Mouse (Mus musculus) thymus, adult 2 months (tissue): Measurements from ENCODE around the gene Krtap1-3. TPM values are rescaled to one million over a fixed set of nuclear protein-coding genes. Genes with fewer than 3 reads are reported as not detected.

Experiments used
- DNase-seq: peaks from one replicate; pipeline ENCODE4 v3.0.0; 2021
- H3K27ac ChIP-seq: fragments of 200-500 bp; 2 replicates; pipeline ENCODE4 v1.5.1; 2012; ENCODE audit warnings: low read length, control low read depth; ENCODE audit not compliant: control insufficient read depth, insufficient read depth
- H3K27me3 ChIP-seq: fragments of 200-500 bp; 2 replicates; pipeline ENCODE4 v1.6.1; 2012; ENCODE audit warnings: mild to moderate bottlenecking, low read length, moderate library complexity, mixed read lengths; ENCODE audit not compliant: control insufficient read depth, insufficient read depth
- H3K36me3 ChIP-seq: fragments of 200-500 bp; 2 replicates; pipeline ENCODE4 v1.6.1; 2012; ENCODE audit warnings: mild to moderate bottlenecking, low read length, moderate library complexity; ENCODE audit not compliant: control insufficient read depth, insufficient read depth
- H3K4me1 ChIP-seq: fragments of 200-500 bp; replicated peaks from 2 replicates; pipeline ENCODE4 v1.6.1; 2012; ENCODE audit warnings: low read length; ENCODE audit not compliant: control insufficient read depth, insufficient read depth
- H3K4me3 ChIP-seq: fragments of 200-500 bp; 2 replicates; pipeline ENCODE4 v1.5.1; 2012; ENCODE audit warnings: mild to moderate bottlenecking, low read length, control low read depth, moderate library complexity; ENCODE audit not compliant: control insufficient read depth, insufficient read depth
- CTCF ChIP-seq: fragments of 200-500 bp; IDR thresholded peaks from 2 replicates; pipeline ENCODE4 v1.5.1; 2012; ENCODE audit warnings: mild to moderate bottlenecking, control low read depth, low read length, moderate library complexity, borderline replicate concordance; ENCODE audit not compliant: control insufficient read depth, poor library complexity, insufficient read depth; ENCODE audit errors: extremely low read depth
- POLR2A ChIP-seq: fragments of 200-500 bp; IDR thresholded peaks from 2 replicates; pipeline ENCODE4 v1.6.1; 2012; ENCODE audit warnings: mild to moderate bottlenecking, low read length, control low read depth, moderate library complexity; ENCODE audit not compliant: control insufficient read depth, poor library complexity, insufficient read depth; ENCODE audit errors: extremely low read depth
- WGBS: fragments of 180-500 bp; shearing (Covaris S2); methylation state at CpG from one replicate; pipeline ENCODE4 v1.1.7; 2018; 5-methylcytosine and 5-hydroxymethylcytosine counted together
- polyA plus RNA-seq: library from polyadenylated mRNA; depleted of rRNA; stranded (reverse); fragments of >200 nt; gene quantifications from 2 replicates; pipeline ENCODE4 v1.2.3, GENCODE M21; 2012

Gene Krtap1-3
- polyA plus RNA-seq, 1 experiment, result not detected

GRCm38 (mm10) chr11:99583245-99583704, 7.9 kb downstream of the Krtap1-3 start, which contains the start of gene Krtap1-4:
Krtap1-4 (minus strand) TSS chr11:99583654.
- Histone ChIP-seq H3K27me3 (no peaks in the 10 kb centered on the region), H3K4me1 (no peaks in the 10 kb centered on the region), H3K27ac (no peak within 1 kb of the TSS), H3K36me3 (no peaks in the 10 kb centered on the region), H3K4me3 (no peak within 1 kb of the TSS)
- no peak for DNase-seq
- 85% methylated on average over 5 of the region's 5 CpGs for WGBS
- TF ChIP-seq POLR2A (no peak), CTCF (no peak)

- no peak overlapping the region for H3K27ac ChIP-seq
- DNase-seq, result no peak
- WGBS, result 92% methylated on average over 6 of the region's 6 CpGs
- H3K4me1 ChIP-seq, result no peaks in the 10 kb centered on the region
- TF ChIP-seq CTCF (no peak), POLR2A (no peak)
- no peaks in the 10 kb centered on the region for H3K36me3 ChIP-seq
- H3K27me3 ChIP-seq, result no peaks in the 10 kb centered on the region
- no peak overlapping the region for H3K4me3 ChIP-seq
Measured at GRCm38 (mm10) chr11:99581564-99581963, 9.6 kb downstream of the Krtap1-3 start.

- 96% methylated on average over 5 of the region's 5 CpGs for WGBS
- DNase-seq, result no peak
- H3K27me3 ChIP-seq, result no peaks in the 10 kb centered on the region
Measured at GRCm38 (mm10) chr11:99581051-99581450, 10.1 kb downstream of the Krtap1-3 start.

GRCm38 (mm10) chr11:99580636-99581035, 10.5 kb downstream of the Krtap1-3 start, which contains the start of gene Krtap1-5:
Krtap1-5 (minus strand) TSS chr11:99581016.
- no peaks in the 10 kb centered on the region for H3K36me3 ChIP-seq
- no peaks in the 10 kb centered on the region for H3K4me1 ChIP-seq
- H3K27me3 ChIP-seq, result no peaks in the 10 kb centered on the region
- DNase-seq, result no peak
- H3K4me3 ChIP-seq, result no peak within 1 kb of the TSS
- TF ChIP-seq POLR2A (no peak), CTCF (no peak)
- WGBS, result 87% methylated on average over 6 of the region's 6 CpGs
- H3K27ac ChIP-seq, result no peak within 1 kb of the TSS

More at GRCm38 (mm10) chr11:99581051-99581450, 10.1 kb downstream of the Krtap1-3 start:
- Histone ChIP-seq H3K4me1 (no peaks in the 10 kb centered on the region), H3K4me3 (no peak overlapping the region), H3K27ac (no peak overlapping the region), H3K36me3 (no peaks in the 10 kb centered on the region)
- no peak for TF ChIP-seq CTCF
- TF ChIP-seq POLR2A, result no peak

- no peak overlapping the region for H3K27ac ChIP-seq
Measured at GRCm38 (mm10) chr11:99574106-99574505, 17.0 kb downstream of the Krtap1-3 start.

GRCm38 (mm10) chr11:99573164-99573563, 18.0 kb downstream of the Krtap1-3 start:
- no peak overlapping the region for H3K4me3 ChIP-seq
- DNase-seq, result no peak
- H3K4me1 ChIP-seq, result no peaks in the 10 kb centered on the region
- WGBS, result 74% methylated on average over 4 of the region's 4 CpGs
- H3K27ac ChIP-seq, result no peak overlapping the region
- no peaks in the 10 kb centered on the region for H3K27me3 ChIP-seq
- H3K36me3 ChIP-seq, result no peaks in the 10 kb centered on the region
- TF ChIP-seq POLR2A (no peak), CTCF (no peak)

More at GRCm38 (mm10) chr11:99574106-99574505, 17.0 kb downstream of the Krtap1-3 start:
- Histone ChIP-seq H3K27me3 (no peaks in the 10 kb centered on the region), H3K4me3 (no peak overlapping the region), H3K4me1 (no peaks in the 10 kb centered on the region), H3K36me3 (no peaks in the 10 kb centered on the region)
- TF ChIP-seq POLR2A (no peak), CTCF (peak; percentile 59; the same call in 1 of the 2 replicates)
- 5% methylated on average over 7 of the region's 7 CpGs for WGBS
- peak; percentile 63 for DNase-seq

GRCm38 (mm10) chr11:99566530-99566929, 24.6 kb downstream of the Krtap1-3 start, which contains the start of gene Krtap3-1:
Krtap3-1 (minus strand) TSS chr11:99566630.
- H3K36me3 ChIP-seq, result no peaks in the 10 kb centered on the region
- DNase-seq, result no peak
- no peaks in the 10 kb centered on the region for H3K27me3 ChIP-seq
- H3K4me1 ChIP-seq, result no peaks in the 10 kb centered on the region
- WGBS, result 89% methylated on average over 7 of the region's 7 CpGs
- no peak within 1 kb of the TSS for H3K4me3 ChIP-seq
- H3K27ac ChIP-seq, result no peak within 1 kb of the TSS
- TF ChIP-seq CTCF (no peak), POLR2A (no peak)
